Mouse (Mus musculus): ENCODE measurements around the gene Rpl29.
A peak's percentile ranks its signal among the peaks of the same experiment; 100 is the strongest.

The Rpl29 gene

DNA sequence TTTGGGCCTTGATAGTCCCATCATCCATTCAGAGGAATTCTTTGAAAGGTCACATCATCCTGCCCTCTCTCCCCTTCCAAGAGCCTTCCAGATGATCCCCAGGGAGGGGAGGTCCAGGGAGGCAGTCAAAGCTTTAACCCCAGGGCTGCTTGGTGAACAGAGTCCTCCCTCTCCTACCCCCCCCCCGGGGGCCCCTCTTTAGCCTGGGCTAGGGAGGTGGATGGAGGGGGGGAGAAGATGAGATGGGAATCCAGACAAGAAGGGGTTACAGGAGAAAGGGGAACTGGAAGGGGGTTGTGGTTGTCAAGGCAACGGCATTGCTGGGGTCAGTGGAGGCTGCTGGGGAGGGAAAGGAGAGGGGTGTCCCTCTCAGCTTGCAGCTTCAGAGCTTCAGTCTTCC, 8.6 kb upstream of the Rpl29 start:
- DNase-seq, result no peak

DNA sequence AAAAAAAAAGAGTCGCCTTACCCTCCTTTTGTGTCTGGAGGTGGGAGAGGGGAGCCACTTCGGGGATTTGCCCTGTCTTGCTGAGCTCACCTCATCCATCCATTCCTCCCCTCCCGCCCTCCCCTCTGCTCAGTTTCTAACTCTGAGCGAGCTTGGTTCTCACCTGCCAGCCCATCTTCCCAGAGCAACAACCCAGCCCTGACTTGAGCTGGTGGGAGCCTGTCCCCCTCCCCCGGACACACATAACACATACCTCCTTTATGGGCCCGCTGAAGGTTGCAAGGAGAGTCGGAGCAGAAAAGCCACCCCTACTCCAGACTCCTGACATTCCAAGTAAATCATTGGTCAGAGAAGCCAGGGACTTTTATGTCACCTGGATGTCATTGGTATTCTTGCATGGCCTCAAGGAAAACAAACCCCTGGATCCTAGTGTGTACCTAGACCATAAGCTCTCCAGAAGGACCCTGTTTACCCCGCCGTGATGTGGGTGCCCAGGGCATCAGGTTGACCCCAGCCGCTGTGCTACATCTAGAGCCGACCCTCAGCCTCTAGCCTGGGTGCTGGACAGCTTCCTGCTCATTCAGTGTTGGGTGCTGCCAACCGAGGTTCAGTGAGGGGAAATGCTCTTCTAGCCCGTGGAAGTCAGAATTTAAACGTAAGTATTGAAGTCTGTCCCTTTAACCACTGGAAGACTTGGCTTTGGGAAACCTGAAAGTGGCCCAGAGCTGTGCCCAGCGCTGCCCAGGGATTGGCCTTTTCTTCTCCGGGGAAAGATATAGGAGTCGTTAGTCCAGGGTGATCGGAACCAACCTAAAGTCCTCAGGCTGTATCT, 8.0 kb upstream of the Rpl29 start:
- no peak for DNase-seq

DNA sequence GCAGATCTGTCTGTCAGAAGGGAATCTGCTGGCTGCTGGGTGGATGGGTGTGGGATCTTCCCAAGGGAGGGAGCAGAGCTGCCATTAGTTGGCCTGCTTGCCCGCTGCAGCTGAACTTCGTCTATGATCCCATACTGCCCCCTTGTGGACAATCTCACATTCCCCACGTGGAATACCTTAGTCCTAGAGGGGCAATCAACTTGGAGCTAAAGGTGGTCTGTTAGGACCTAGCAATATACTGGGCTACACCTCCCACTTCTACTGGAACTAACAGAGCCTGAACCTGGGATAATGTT, 7.4 kb upstream of the Rpl29 start:
- peak; percentile 94 for DNase-seq

DNA sequence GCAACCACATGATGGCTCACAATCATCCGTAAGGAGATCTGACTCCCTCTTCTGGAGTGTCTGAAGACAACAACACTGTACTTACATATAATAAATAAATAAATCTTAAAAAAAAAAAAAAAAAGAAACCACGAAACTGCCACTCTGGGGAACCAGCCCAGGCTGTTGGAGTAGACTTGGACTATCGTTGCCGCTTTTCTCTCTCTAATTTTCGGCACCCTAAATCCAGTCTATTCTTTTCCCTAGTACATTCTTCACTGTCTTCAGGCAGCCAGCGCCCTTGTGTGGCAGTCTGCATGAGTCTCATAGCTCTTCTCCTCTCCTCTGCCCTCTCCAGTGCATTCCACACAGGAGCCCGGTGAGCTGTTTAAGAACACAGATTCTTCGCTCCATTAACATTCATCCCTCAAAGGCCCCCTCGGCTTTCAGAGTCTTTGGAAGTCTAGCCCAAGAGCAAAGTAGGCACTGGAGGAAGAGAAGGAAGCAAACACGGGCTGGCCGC, 484 bp upstream of the Rpl29 start:
- DNase-seq, result no peak

DNA sequence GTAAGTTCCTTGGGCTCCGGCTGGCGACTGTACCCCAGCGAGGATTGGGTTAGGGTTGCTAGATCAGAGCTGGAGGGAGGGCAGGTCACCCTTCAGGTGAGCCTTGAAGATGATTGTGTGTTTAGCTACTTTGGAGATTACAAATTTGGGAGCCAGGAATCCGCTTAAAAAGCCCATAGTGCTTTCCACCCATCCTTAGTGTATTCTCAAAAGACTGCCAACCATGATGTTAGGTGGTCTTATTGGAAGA, 686 bp downstream of the Rpl29 start:
- no peak for DNase-seq

DNA sequence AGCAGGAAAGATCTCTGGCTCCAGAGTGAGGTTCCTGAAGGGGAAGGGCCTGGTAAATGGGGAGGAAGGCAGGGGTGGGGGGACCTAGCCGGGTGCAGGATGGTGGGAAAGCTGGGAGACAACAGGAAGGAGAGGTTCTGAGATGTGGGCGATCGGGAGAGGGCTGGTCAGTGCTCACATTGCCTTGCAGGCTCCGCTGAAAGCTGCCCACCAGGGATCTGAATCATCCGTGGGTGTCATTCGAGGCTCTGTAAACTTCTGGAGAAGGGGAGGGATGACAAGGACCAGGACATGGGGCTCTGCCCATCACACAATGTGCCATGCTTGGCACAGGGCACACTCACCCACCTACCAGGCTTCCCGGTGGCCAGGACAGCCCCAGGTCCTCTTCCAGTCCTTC, 4.1 kb downstream of the Rpl29 start:
- DNase-seq, result no peak

DNA sequence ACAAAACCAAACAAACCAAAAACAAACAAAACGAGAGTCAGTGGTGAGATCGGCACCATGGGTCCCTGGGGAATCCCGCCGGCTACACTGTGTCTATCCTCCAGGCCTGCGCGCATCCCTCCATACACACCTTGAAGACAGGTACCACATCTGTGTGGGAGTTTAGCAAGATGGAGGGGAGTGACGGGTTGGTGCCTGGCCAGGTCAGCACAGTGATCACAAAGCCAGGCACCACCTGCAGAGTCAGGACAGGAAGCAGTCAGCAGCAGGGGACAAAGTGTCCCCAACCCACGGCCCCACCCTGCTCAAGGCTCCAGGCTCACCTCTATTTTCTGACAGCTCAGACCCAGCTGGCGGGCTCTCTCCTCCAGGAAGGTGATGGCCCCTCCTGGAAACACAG, 7.3 kb downstream of the Rpl29 start:
- no peak for DNase-seq

DNA sequence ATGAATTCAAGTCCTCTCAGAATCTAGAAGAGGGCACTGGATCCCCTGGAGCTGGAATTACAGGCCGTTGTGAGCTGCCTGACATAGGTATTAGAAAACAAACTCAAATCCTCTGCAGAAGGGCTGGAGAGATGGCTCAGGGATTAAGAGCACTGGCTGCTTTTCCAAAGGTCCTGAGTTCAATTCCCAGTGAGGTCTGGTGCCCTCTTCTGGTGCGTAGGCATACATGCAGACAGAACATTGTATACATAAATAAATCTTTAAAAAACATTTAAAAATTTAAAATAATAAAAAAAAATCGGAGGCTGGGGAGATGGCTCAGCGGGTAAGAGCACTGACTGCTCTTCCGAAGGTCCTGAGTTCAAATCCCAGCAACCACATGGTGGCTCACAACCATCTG, 13.4 kb downstream of the Rpl29 start:
- DNase-seq, result no peak

DNA sequence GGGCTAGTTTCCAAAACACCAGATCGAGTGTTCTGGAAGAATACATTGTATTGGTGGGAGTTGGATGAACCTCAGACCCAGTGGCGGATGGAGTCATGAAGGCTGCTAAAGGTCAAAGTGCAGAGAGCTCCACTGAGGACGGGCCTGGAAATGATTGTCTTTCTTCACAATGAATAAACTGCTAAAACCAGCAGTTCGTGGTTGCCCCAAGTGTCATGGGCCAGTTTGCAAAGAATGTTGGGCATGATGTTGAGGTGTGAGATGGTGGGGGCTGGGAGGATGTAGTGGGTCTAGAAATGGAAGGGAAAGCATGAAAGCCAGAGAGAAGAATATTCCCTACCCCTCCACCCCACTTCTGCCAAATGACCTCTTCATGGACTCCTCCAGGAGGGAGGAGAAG, 15.6 kb downstream of the Rpl29 start:
- no peak for DNase-seq

DNA sequence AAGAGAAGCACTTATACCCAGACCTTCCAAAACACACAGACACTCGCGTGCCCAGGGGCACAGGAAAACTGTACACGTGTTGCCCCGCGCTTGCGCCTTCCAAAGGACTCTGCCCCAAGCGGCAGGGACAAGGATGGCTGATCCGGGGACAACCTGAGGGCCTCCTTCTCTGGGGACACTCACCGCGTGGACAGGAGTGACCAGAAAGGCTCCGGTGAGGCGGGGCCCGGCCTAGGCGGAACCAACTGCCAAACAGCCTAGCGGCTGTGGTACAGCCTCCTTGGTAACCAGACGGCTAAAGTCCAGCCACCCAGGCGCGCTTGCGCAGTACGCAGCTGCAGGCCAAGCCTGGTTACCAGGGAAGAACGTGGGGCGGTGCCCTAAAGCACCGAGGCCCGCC, 18.1 kb downstream of the Rpl29 start, which contains the start of the genes Abhd14b and Abhd14a:
Gene Abhd14b (plus strand): TSS at position 112 of the 400 bp plus-strand sequence.
Gene Abhd14a (minus strand): TSS at position 331 of the 400 bp plus-strand sequence.
- DNase-seq, result peak; percentile 95

DNA sequence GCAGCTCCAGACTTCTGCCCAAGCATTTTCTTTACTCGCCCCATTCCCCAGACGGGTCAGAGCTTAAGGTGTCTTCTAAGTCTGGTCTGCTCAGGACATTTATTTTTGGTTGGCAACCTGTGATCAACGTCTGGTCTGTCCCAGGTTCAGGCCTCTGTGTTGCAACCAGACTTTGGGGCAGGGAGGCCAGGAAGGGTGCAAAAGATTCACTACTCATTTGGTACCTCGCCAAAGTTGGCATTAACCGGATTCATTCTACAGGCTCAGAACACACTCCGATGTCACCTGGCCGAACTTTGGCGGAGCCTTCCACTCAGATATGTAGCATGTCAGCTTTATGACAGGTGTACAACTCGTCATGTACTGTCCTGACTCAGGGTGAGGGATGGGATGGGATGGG, 18.7 kb downstream of the Rpl29 start:
- DNase-seq, result no peak

DNA sequence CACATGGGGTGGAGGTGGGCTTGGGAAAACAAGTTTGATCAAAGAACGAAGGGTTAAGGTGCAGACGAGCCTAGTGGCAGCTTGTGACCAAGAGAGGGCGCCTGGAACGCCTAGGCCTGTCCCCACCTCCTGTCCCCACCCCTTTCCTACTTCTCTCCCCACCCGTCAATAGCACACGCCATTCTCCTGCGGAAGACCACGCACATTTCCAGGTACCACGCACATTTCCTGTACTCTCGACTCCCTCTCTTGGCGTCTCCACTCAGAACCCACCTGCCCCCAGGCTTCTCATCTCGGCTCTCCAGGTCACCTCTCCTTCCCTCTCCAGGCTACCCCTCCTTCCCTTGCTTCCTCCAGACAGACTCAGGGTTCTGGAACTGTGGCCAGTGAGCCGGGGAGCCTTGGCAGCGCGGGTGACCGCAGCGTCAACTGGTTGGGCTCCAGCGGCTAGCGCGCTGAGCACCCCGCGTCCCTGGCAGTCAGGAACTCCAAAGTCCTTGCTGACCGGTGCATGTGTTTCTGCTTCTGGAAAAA, 19.3 kb downstream of the Rpl29 start:
- DNase-seq, result peak; percentile 90

DNA sequence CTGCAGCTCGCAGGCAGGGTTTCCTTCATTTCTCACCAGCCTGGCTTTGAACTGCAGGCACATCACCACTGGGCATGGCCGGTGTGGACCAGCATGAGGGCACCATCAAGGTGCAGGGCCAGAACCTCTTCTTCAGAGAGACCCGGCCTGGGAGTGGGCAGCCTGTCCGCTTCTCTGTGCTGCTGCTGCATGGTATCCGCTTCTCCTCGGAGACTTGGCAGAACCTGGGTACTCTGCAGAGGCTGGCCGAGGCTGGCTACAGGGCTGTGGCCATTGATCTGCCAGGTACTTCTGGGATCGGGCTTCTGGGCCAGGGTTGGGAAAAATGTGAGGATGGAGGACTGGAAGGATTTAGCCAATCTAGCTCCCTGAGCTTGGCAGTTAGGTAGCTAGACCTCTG, 20.7 kb downstream of the Rpl29 start:
- DNase-seq, result no peak

DNA sequence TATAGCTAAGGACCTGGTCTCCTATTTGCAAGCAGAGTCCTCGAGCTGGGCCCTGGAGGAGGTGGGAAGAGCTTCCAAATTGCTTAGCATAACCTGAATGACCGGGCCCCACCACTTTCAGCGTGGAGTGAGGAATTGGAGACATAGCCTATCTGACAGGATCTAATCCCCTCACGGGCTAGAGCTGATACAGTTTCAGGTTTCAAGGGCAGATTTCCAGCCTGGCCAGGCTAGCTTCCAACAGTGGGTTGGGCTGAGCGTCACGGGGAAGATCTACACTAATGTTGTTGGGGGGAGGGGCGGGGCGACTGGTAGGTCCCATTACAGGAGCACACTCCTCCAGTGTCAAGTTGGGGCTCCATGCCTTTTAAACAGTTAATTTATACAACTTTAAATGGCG, 21.4 kb downstream of the Rpl29 start:
- peak; percentile 68 for DNase-seq

DNA sequence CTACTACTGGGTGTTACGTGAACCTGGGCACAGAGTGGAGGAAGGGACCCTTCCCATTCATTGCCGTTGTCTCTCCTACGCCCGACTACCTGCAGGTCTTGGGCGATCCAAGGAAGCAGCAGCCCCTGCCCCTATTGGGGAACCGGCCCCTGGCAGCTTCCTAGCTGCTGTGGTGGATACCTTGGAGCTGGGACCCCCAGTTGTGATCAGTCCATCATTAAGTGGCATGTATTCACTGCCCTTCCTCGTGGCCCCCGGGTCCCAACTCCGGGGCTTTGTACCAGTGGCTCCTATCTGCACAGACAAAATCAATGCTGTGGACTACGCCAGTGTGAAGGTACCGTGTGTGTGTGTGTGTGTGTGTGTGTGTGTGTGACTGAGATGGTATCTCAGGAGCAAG, 22.0 kb downstream of the Rpl29 start:
- no peak for DNase-seq

DNA sequence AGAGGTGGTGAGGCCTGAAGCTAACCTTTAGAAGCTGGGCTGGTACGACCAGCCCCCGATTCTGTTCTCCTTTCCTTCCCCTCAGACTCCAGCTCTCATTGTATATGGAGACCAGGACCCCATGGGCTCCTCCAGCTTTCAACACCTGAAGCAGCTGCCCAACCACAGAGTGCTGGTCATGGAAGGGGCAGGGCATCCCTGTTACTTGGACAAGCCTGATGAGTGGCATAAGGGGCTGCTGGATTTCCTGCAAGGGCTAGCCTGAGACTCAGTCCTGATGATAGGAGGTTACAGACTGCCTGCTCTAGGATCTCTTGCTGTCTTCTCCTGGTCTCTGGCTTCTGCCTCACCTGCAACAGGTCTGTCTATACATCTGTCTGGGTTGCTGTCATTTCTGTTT, 22.6 kb downstream of the Rpl29 start:
- DNase-seq, result no peak

DNA sequence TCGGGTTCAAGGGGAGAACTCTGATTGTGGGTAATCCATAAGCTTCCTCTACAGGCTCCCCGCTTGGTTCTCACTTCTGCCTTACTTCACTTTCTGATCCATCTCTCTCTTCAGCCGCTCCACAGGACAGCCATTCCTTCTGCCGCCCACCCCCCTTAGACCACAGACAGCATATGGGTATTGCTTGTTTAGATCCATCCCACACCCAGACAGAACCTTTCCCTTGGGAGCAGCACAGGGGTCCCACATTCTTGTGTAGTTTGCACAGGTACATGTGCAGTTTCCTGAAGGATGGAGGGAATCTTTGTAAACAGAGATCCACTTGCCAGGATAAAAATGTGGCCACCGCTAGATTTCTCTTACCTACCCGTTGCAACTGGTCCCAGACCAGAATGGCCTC, 23.1 kb downstream of the Rpl29 start:
- no peak for DNase-seq

DNA sequence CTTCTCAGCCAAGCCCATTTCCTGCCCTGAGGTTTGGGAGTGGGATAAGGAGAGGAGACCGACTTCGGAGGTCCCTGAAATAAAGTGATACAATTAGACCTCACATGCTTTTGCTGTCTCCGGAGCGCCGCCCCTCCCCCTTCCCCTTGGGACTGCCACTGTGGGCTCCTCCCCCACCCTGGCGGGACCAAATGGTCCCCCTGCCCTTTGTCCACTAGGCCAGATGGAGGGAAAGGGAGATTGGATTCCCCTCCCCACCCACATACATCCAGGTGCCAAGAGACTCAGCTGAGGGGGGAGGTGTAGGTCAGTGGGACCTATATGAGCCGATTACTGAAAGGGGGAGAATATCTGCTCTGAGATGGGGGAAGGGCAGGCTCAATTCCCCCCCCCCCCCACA, 23.6 kb downstream of the Rpl29 start:
- DNase-seq, result peak; percentile 54

DNA sequence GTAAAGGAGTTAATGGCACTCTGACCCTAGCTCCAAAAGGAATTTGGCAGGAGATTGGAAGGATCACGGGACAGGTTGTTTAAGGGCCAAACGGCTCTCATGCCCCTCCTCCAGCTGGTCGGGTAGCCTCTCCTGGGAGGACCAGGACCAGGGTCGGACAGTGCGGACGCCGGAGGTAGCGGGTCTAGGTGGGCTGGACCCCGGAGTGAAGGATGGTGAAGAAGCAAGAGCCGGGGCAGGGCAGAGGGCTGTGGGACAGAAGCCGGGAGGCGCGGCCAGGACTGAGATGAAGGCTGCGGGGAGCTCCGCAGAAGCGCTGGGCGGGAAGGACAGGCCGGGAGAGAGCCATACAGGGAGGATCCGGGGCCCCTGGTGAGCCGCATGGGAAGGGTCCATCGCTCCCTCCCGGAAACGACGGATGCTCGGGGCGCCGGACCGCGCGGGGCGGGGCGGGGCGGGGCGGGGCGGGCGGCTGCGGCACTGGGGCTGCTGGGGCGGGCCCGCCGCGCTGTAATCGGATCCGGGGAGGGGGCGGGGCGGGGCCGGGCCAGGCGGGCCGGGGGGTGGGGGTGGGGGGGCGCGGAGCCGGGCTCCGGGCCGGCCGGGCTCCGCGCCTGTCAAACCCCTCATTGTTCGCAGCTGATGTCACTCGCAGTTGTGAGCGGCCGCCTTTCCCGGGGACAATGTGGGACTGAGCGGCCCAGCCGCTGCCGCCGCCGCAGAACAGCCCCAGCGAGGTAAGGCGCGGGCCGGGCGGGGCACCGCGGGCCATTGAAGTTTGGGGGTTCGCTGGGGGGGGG, 24.2 kb downstream of the Rpl29 start, which contains the start of gene Pcbp4:
Gene Pcbp4 (plus strand): TSS at position 21 of the 800 bp plus-strand sequence.
- DNase-seq, result peak; percentile 74

DNA sequence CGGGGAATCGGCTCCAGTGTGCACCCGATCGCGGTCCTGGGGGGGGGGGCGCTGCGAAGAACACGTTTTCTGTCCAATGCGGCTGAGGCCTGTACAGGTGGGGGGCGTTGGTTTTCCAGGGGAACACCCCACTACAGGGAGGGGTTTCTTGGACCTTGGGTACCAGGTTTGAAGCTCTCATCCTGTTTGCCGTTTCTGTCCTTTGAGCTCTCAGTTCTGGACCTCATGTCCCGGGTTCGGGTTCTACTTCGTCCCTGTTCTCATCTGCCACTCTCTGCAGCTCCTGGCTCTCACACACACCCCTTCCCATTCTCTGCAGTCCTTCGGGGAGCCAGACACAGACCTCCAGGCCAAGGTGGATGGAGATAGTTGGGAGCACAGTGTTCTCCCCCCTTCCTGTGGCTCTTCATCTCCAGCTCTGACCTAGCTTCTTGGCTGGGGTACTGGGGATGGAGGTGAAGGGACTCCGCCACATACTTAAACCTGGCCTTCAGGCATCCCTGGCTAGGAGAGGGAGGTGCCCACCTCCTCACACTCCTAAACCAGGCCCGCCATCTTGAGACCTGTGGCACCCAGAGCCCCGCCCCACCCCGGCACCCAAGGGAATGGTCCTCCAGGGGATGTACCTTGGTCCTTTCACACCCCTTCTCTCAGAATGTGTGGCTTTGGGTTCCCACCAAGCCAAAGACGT, 25.0 kb downstream of the Rpl29 start:
- DNase-seq, result no peak

DNA sequence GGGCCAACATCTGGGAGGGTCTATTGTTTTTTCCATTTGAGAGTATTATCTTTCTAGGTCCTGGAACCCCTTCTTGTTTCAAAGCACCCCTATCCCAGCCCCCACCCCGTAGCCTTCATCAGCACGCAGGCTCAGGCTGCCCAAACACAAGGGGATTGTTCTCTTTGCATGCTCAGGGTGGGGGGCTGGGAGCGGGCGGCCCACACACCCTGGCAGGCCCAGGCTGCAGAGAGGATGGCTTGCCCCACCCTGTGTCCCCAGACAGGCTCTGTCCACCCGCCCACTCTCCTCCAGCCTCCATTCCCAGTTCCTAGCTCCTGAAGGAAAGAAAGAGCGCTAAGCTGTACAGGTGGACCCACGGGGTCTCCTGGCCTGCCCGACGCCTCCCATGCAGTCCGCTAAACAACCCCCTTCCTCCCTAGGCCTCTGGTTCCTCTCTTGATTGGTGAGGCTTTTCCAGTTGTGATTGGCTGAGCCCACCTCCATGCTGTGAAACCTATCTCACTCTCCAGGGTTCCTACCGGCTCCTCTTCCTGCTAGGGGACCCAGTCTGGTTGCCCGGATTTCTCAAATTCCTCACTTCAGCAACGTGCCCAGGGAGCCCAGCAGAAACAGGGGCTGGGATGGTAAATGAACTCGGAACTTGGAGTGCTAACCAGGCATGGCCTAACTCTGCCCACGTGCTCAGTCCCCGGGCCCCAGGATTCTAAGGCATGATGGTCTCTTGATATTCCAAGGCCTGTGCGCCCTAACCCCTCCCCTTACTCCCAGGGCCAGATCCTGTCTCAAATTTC, 25.8 kb downstream of the Rpl29 start:
- no peak for DNase-seq

DNA sequence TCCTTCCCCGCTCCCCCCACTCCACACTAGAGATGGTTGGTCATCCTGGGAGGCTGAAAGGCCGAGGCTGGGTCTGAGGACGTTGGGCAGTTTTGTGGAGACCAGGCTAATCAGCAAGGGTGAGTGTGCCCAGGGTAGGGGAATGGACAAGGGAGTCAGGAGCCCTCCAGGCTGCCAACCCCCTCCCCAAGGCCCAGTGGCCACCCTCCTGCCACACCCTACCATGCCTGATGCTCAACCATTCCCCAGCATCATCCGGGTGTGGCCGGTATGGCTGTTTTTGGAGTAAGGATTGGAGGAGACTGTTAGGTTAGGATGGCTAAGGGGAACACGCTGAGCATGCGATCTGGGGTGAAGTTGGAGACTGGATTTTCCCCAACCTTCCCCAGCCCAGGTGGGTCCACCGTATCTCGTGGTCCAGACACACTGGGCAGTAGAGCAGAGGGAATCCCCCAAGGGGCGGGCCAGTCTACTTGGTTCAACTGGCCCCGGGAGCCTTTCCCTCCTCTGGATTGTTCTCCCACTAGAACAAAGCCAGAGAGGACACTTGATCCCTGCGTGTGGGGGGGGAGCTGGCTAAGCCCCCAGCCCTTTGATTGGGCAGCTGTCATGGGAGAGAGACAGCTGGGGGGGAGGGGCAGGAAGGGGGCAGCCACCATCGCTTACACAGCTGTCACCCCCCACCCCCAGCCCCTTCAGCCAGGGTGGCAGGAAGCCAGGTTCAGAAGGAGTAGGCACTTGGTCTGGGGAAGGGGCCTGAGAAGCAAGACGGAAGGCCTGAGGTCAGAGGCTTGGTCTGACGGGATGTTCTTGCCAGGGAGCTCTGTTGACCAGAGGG, 27.3 kb downstream of the Rpl29 start:
- peak; percentile 43 for DNase-seq
